Mouse (Mus musculus) heart, postnatal 0 days (tissue): ENCODE measurements around the gene Tmem94.

Experiments
- CTCF ChIP-seq: IDR thresholded peaks from 2 replicates; pipeline ENCODE4 v1.5.1; 2016; ENCODE audit warnings: antibody characterized with exemption, control low read depth, low read depth
- EP300 ChIP-seq: IDR thresholded peaks from 2 replicates; pipeline ENCODE4 v1.6.1; 2016; ENCODE audit warnings: antibody characterized with exemption, low read depth

DNA sequence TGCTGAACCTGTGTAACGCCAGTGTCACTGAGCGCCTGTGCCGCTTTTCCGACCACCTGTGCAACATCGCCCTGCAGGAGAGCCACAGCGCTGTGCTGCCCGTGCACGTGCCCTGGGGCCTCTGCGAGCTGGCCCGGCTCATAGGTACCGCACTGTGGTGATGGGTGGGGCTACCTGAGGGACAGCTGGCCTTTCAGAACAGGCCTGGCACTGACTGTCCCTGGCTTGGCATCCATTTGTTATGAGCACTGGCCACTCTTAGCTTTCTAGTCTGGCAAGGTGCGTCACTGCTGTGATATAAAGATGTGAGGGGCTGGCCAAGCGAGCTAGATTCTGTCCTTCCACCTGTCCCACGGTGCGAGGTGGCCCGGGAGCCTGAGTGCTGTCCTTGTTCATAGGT is 26.7 kb downstream of the Tmem94 start:
- no peak for TF ChIP-seq CTCF
- no peak for TF ChIP-seq EP300
